Mouse (Mus musculus) ovary, adult 2 months (tissue): ENCODE results near the gene Tra2b. TPM values are rescaled to one million over a fixed set of nuclear protein-coding genes. Genes with fewer than 3 reads are reported as not detected.

ENCODE experiments used
- polyA plus RNA-seq: library from polyadenylated mRNA; depleted of rRNA; stranded (reverse); fragments of >200 nt; gene quantifications from 2 replicates; pipeline ENCODE4 v1.2.3, GENCODE M21; 2012; rRNA removed

The Tra2b gene
- polyA plus RNA-seq: 19.0 and 23.6 TPM in 2 replicates

GRCm38 (mm10) chr16:22265849-22266376 is at the start of gene Tra2b:
Gene Tra2b (minus strand): TSS chr16:22266005.

Other genes with a start within 250 kb of the Tra2b start
- gene Igf2bp2, start 102.7 kb downstream of the Tra2b start, polyA plus RNA-seq: 3.4 and 4.6 TPM in 2 replicates
- 7.9 and 8.5 TPM in 2 replicates for gene Etv5, start 173.7 kb upstream of the Tra2b start, polyA plus RNA-seq